Mouse (Mus musculus) spleen, adult 2 months (tissue): ENCODE results near the gene Arid1b. TPM values are rescaled to one million over a fixed set of nuclear protein-coding genes. Genes with fewer than 3 reads are reported as not detected.

ENCODE experiments used
- DNase-seq, 2 experiments: peaks; one replicate each; pipeline versions ENCODE4 v3.0.0 to v3.0.0-alpha.2; 2012 to 2021; ENCODE audit warnings: low spot score in 2 of 2, low read depth in 1 of 2
- H3K27ac ChIP-seq: fragments of 200-500 bp; 2 replicates; pipeline ENCODE4 v1.5.1; 2012; ENCODE audit warnings: low read length, inconsistent platforms; ENCODE audit not compliant: insufficient read depth
- H3K27me3 ChIP-seq: fragments of 200-500 bp; 2 replicates; pipeline ENCODE4 v1.6.1; 2012; ENCODE audit warnings: mild to moderate bottlenecking, moderate library complexity, low read length, inconsistent platforms; ENCODE audit not compliant: control insufficient read depth, insufficient read depth
- H3K36me3 ChIP-seq: fragments of 200-500 bp; 2 replicates; pipeline ENCODE4 v1.6.1; 2012; ENCODE audit warnings: mild to moderate bottlenecking, low read length, inconsistent platforms; ENCODE audit not compliant: control insufficient read depth, insufficient read depth
- H3K4me1 ChIP-seq: fragments of 200-500 bp; 2 replicates; pipeline ENCODE4 v1.6.1; 2011; ENCODE audit warnings: inconsistent platforms; ENCODE audit not compliant: control insufficient read depth, insufficient read depth, insufficient read length
- H3K4me3 ChIP-seq: fragments of 200-500 bp; 2 replicates; pipeline ENCODE4 v1.5.1; 2011; ENCODE audit warnings: mild to moderate bottlenecking, inconsistent platforms; ENCODE audit not compliant: insufficient read depth, insufficient read length; ENCODE audit errors: extremely low read depth
- CTCF ChIP-seq: fragments of 200-500 bp; IDR thresholded peaks from 2 replicates; pipeline ENCODE4 v1.5.1; 2011; ENCODE audit warnings: mild to moderate bottlenecking, inconsistent platforms; ENCODE audit not compliant: insufficient read depth, insufficient read length, insufficient replicate concordance; ENCODE audit errors: extremely low read depth
- POLR2A ChIP-seq: fragments of 200-500 bp; IDR thresholded peaks from 2 replicates; pipeline ENCODE4 v1.6.1; 2011; ENCODE audit warnings: low read depth, low read length, inconsistent platforms
- WGBS: fragments of 180-500 bp; shearing (Covaris S2); methylation state at CpG from one replicate; pipeline ENCODE4 v1.1.7; 2018; 5-methylcytosine and 5-hydroxymethylcytosine counted together
- polyA plus RNA-seq: library from polyadenylated mRNA; depleted of rRNA; stranded (reverse); fragments of >200 nt; gene quantifications from 2 replicates; pipeline ENCODE4 v1.2.3, GENCODE M21; 2012

The Arid1b gene
- polyA plus RNA-seq, 1 experiment: 53.5 TPM

- Histone ChIP-seq H3K36me3 (no peaks in the 10 kb centered on the region), H3K4me1 (peaks cover 55% of the 10 kb centered on the region), H3K27ac (no peak overlapping the region), H3K4me3 (peak overlapping the region; percentile 8; the same call in 1 of the 2 replicates), H3K27me3 (no peaks in the 10 kb centered on the region)
- peak; percentile 70 to 95 for DNase-seq
- 17% methylated on average over 15 of the region's 15 CpGs for WGBS
- no peak for TF ChIP-seq POLR2A
- TF ChIP-seq CTCF: no peak
These were observed 13.1 kb downstream of the Arid1b start for GRCm38 (mm10) chr17:5007156-5007658.

- WGBS: 88% methylated on average over 10 of the region's 10 CpGs
- H3K4me3 ChIP-seq: no peak overlapping the region
- TF ChIP-seq CTCF (no peak), POLR2A (no peak)
- no peak for DNase-seq
- H3K4me1 ChIP-seq: peaks cover 50% of the 10 kb centered on the region
- no peak overlapping the region for H3K27ac ChIP-seq
- H3K36me3 ChIP-seq: no peaks in the 10 kb centered on the region
- H3K27me3 ChIP-seq: no peaks in the 10 kb centered on the region
These were observed 14.1 kb downstream of the Arid1b start for GRCm38 (mm10) chr17:5008236-5008635.

GRCm38 (mm10) chr17:5008761-5009160 is 14.6 kb downstream of the Arid1b start:
- Histone ChIP-seq H3K4me1 (peaks cover 46% of the 10 kb centered on the region), H3K27ac (no peak overlapping the region), H3K4me3 (no peak overlapping the region), H3K36me3 (no peaks in the 10 kb centered on the region), H3K27me3 (no peaks in the 10 kb centered on the region)
- WGBS: 91% methylated on average over 5 of the region's 5 CpGs
- no peak for DNase-seq
- TF ChIP-seq POLR2A: no peak
- TF ChIP-seq CTCF: no peak

GRCm38 (mm10) chr17:5009526-5010260 is 15.6 kb downstream of the Arid1b start:
- no peaks in the 10 kb centered on the region for H3K27me3 ChIP-seq
- DNase-seq: no peak
- peak overlapping the region; percentile 49; the same call in 1 of the 2 replicates for H3K27ac ChIP-seq
- no peak overlapping the region for H3K4me3 ChIP-seq
- peaks cover 37% of the 10 kb centered on the region for H3K4me1 ChIP-seq
- no peaks in the 10 kb centered on the region for H3K36me3 ChIP-seq
- TF ChIP-seq CTCF (no peak), POLR2A (no peak)
- WGBS: 70% methylated on average over 12 of the region's 12 CpGs

- no peaks in the 10 kb centered on the region for H3K36me3 ChIP-seq
- no peak overlapping the region for H3K4me3 ChIP-seq
- no peak for DNase-seq
- 87% methylated on average over 7 of the region's 7 CpGs for WGBS
- peaks cover 28% of the 10 kb centered on the region for H3K4me1 ChIP-seq
- H3K27me3 ChIP-seq: no peaks in the 10 kb centered on the region
- H3K27ac ChIP-seq: no peak overlapping the region
- TF ChIP-seq CTCF (no peak), POLR2A (no peak)
These were observed 16.6 kb downstream of the Arid1b start for GRCm38 (mm10) chr17:5010781-5011180.

- TF ChIP-seq CTCF: no peak
- no peak for TF ChIP-seq POLR2A
- peaks cover 20% of the 10 kb centered on the region for H3K4me1 ChIP-seq
- H3K27me3 ChIP-seq: no peaks in the 10 kb centered on the region
- WGBS: 87% methylated on average over 3 of the region's 3 CpGs
- H3K27ac ChIP-seq: no peak overlapping the region
- H3K36me3 ChIP-seq: no peaks in the 10 kb centered on the region
- no peak overlapping the region for H3K4me3 ChIP-seq
- no peak for DNase-seq
These were observed 18.0 kb downstream of the Arid1b start for GRCm38 (mm10) chr17:5012091-5012490.

- no peaks in the 10 kb centered on the region for H3K36me3 ChIP-seq
- no peak overlapping the region for H3K4me3 ChIP-seq
- no peak for TF ChIP-seq POLR2A
- TF ChIP-seq CTCF: no peak
- WGBS: 80% methylated on average over 4 of the region's 4 CpGs
- no peaks in the 10 kb centered on the region for H3K27me3 ChIP-seq
- no peak for DNase-seq
- no peak overlapping the region for H3K27ac ChIP-seq
- H3K4me1 ChIP-seq: peaks cover 20% of the 10 kb centered on the region
These were observed 18.4 kb downstream of the Arid1b start for GRCm38 (mm10) chr17:5012517-5012916.
